21 mouse cellular contexts compared by ENCODE assay signal in genomic region chr10:4777996-4778395, GRCm38 (mm10).
DNase-seq lines count a peak whose midpoint lies in the region; ATAC-seq lines count a peak whose summit lies in the region.
"Had no signal": no experiment of that assay in that cellular context is flagged by ENCODE, and none has a peak within 500 bp of the region (broad histone marks: within the 10 kb centered on the region; RNA-seq: fewer than 3 reads in every experiment).

No protein-coding gene starts in this region.

- DNase-seq in lung, postnatal 36 days = peak; percentile 7
- DNase-seq in lung, postnatal 14 days = no peak
- DNase-seq in brain, adult 2 months (ENCODE audit: low read depth, low spot score) = peak; percentile 20
- no peak for DNase-seq in right cerebral cortex, postnatal 14 days
- no peak for DNase-seq in adrenal gland, postnatal 4 days (ENCODE audit: low spot score in 2 of 2)
- DNase-seq: adrenal gland, adult 8-10 months; adrenal gland, postnatal 25 days; cerebellum, adult 11 months; cerebellum, adult 18-20 months; cerebellum, adult 8-10 months; cerebellum, adult 9-11 months; cerebellum, postnatal 14 days; cerebellum, postnatal 36 days; forebrain, postnatal 0 days had no signal

- peak; percentile 97 for ATAC-seq in granulocyte monocyte progenitor cell, adult 5-6 weeks (replicated peaks; ENCODE audit: poor library complexity, severe bottlenecking)
- peak; percentile 62 for ATAC-seq in megakaryocyte progenitor cell, adult 5-6 weeks (replicated peaks; ENCODE audit: poor library complexity)
- no peak for ATAC-seq in inflammation-experienced regulatory T-cells, adult 6 months
- ATAC-seq: activated CD4-positive, CD25-positive, alpha-beta regulatory T cell, adult 4 months; forebrain, embryonic 13.5 days; forebrain, embryonic 15.5 days; forebrain, postnatal 0 days; Patski had no signal

Comparison
In these comparisons a context has a peak if more than half of its experiments do, and no peak if none do; other contexts are left out.
1. DNase-seq: peak in lung, postnatal 36 days (single experiment) and brain, adult 2 months (single experiment); none in lung, postnatal 14 days (single experiment), right cerebral cortex, postnatal 14 days (single experiment) and adrenal gland, postnatal 4 days (0 of 2).